Mouse (Mus musculus) thymus, adult 2 months (tissue): ENCODE data around the gene Gpc4. TPM values are rescaled to one million over a fixed set of nuclear protein-coding genes. Genes with fewer than 3 reads are reported as not detected.

ENCODE experiments used
- DNase-seq: peaks from one replicate; pipeline ENCODE4 v3.0.0; 2021
- H3K27ac ChIP-seq: fragments of 200-500 bp; 2 replicates; pipeline ENCODE4 v1.5.1; 2012; ENCODE audit warnings: low read length, control low read depth; ENCODE audit not compliant: control insufficient read depth, insufficient read depth
- H3K27me3 ChIP-seq: fragments of 200-500 bp; 2 replicates; pipeline ENCODE4 v1.6.1; 2012; ENCODE audit warnings: mild to moderate bottlenecking, low read length, moderate library complexity, mixed read lengths; ENCODE audit not compliant: control insufficient read depth, insufficient read depth
- H3K36me3 ChIP-seq: fragments of 200-500 bp; 2 replicates; pipeline ENCODE4 v1.6.1; 2012; ENCODE audit warnings: mild to moderate bottlenecking, low read length, moderate library complexity; ENCODE audit not compliant: control insufficient read depth, insufficient read depth
- H3K4me1 ChIP-seq: fragments of 200-500 bp; replicated peaks from 2 replicates; pipeline ENCODE4 v1.6.1; 2012; ENCODE audit warnings: low read length; ENCODE audit not compliant: control insufficient read depth, insufficient read depth
- H3K4me3 ChIP-seq: fragments of 200-500 bp; 2 replicates; pipeline ENCODE4 v1.5.1; 2012; ENCODE audit warnings: mild to moderate bottlenecking, low read length, control low read depth, moderate library complexity; ENCODE audit not compliant: control insufficient read depth, insufficient read depth
- CTCF ChIP-seq: fragments of 200-500 bp; IDR thresholded peaks from 2 replicates; pipeline ENCODE4 v1.5.1; 2012; ENCODE audit warnings: mild to moderate bottlenecking, control low read depth, low read length, moderate library complexity, borderline replicate concordance; ENCODE audit not compliant: control insufficient read depth, poor library complexity, insufficient read depth; ENCODE audit errors: extremely low read depth
- POLR2A ChIP-seq: fragments of 200-500 bp; IDR thresholded peaks from 2 replicates; pipeline ENCODE4 v1.6.1; 2012; ENCODE audit warnings: mild to moderate bottlenecking, low read length, control low read depth, moderate library complexity; ENCODE audit not compliant: control insufficient read depth, poor library complexity, insufficient read depth; ENCODE audit errors: extremely low read depth
- WGBS: fragments of 180-500 bp; shearing (Covaris S2); methylation state at CpG from one replicate; pipeline ENCODE4 v1.1.7; 2018; 5-methylcytosine and 5-hydroxymethylcytosine counted together
- polyA plus RNA-seq: library from polyadenylated mRNA; depleted of rRNA; stranded (reverse); fragments of >200 nt; gene quantifications from 2 replicates; pipeline ENCODE4 v1.2.3, GENCODE M21; 2012

The Gpc4 gene
- polyA plus RNA-seq, 1 experiment: 5.0 TPM

GRCm38 (mm10) chrX:52129604-52130003 lies 35.4 kb downstream of the Gpc4 start:
- Histone ChIP-seq H3K27me3 (no peaks in the 10 kb centered on the region), H3K27ac (no peak overlapping the region), H3K4me3 (no peak overlapping the region), H3K36me3 (no peaks in the 10 kb centered on the region), H3K4me1 (no peaks in the 10 kb centered on the region)
- DNase-seq: no peak
- TF ChIP-seq POLR2A (no peak), CTCF (no peak)
- 78% methylated on average over 1 of the region's 1 CpGs for WGBS

- no peak for DNase-seq
- H3K27ac ChIP-seq: no peak overlapping the region
- 90% methylated on average over 4 of the region's 4 CpGs for WGBS
- H3K4me1 ChIP-seq: no peaks in the 10 kb centered on the region
- TF ChIP-seq CTCF (no peak), POLR2A (no peak)
- no peaks in the 10 kb centered on the region for H3K27me3 ChIP-seq
- no peak overlapping the region for H3K4me3 ChIP-seq
- H3K36me3 ChIP-seq: no peaks in the 10 kb centered on the region
Observed at GRCm38 (mm10) chrX:52128794-52129193, 36.3 kb downstream of the Gpc4 start.

- no peaks in the 10 kb centered on the region for H3K27me3 ChIP-seq
- no peak overlapping the region for H3K27ac ChIP-seq
- H3K36me3 ChIP-seq: no peaks in the 10 kb centered on the region
- no peak overlapping the region for H3K4me3 ChIP-seq
- DNase-seq: no peak
- no peaks in the 10 kb centered on the region for H3K4me1 ChIP-seq
- WGBS: 94% methylated on average over 5 of the region's 5 CpGs
- TF ChIP-seq CTCF: no peak
- TF ChIP-seq POLR2A: no peak
Observed at GRCm38 (mm10) chrX:52113651-52114050, 51.4 kb downstream of the Gpc4 start.

- DNase-seq: no peak
- Histone ChIP-seq H3K4me3 (no peak overlapping the region), H3K27me3 (no peaks in the 10 kb centered on the region), H3K27ac (no peak overlapping the region), H3K4me1 (no peaks in the 10 kb centered on the region), H3K36me3 (no peaks in the 10 kb centered on the region)
- TF ChIP-seq CTCF: no peak
- TF ChIP-seq POLR2A: no peak
- WGBS: 62% methylated on average over 2 of the region's 2 CpGs
Observed at GRCm38 (mm10) chrX:52109663-52110062, 55.4 kb downstream of the Gpc4 start.

- H3K36me3 ChIP-seq: no peaks in the 10 kb centered on the region
- no peak for DNase-seq
- 78% methylated on average over 1 of the region's 1 CpGs for WGBS
- no peak overlapping the region for H3K4me3 ChIP-seq
- H3K4me1 ChIP-seq: no peaks in the 10 kb centered on the region
- H3K27ac ChIP-seq: no peak overlapping the region
- no peaks in the 10 kb centered on the region for H3K27me3 ChIP-seq
- no peak for TF ChIP-seq POLR2A
- no peak for TF ChIP-seq CTCF
Observed at GRCm38 (mm10) chrX:52108966-52109365, 56.1 kb downstream of the Gpc4 start.

- Histone ChIP-seq H3K36me3 (no peaks in the 10 kb centered on the region), H3K4me1 (no peaks in the 10 kb centered on the region), H3K4me3 (no peak overlapping the region), H3K27ac (no peak overlapping the region), H3K27me3 (no peaks in the 10 kb centered on the region)
- WGBS: 89% methylated on average over 1 of the region's 1 CpGs
- no peak for DNase-seq
- TF ChIP-seq CTCF (no peak), POLR2A (no peak)
Observed at GRCm38 (mm10) chrX:52103771-52104170, 61.3 kb downstream of the Gpc4 start.

- no peaks in the 10 kb centered on the region for H3K27me3 ChIP-seq
- H3K4me3 ChIP-seq: no peak overlapping the region
- WGBS: 100% methylated on average over 1 of the region's 1 CpGs
- no peak for TF ChIP-seq CTCF
- TF ChIP-seq POLR2A: no peak
- H3K4me1 ChIP-seq: no peaks in the 10 kb centered on the region
- DNase-seq: no peak
- no peak overlapping the region for H3K27ac ChIP-seq
- no peaks in the 10 kb centered on the region for H3K36me3 ChIP-seq
Observed at GRCm38 (mm10) chrX:52101940-52102339, 63.1 kb downstream of the Gpc4 start.
